Comparison of ENCODE assay signal across 21 mouse cellular contexts in the genomic region with DNA sequence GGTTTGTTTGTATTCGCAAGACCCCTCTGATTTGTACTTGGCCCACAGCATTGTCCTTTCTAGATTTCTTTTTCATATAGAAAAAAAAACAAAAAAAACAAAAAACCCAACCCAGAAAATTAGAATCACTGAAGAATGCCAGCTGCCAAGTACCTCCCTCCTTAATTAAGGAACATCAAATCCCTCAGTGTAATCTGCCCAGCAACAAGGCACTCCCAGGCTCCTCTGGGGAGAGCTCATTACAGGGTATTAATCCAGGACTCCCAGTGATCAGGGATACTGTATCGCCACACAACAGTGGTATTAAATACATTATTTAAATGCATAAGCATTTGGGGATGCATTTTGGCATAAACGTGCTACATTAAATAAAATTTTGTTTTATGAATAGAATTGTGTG.
DNase-seq lines count a peak whose midpoint lies in the region; ATAC-seq lines count a peak whose summit lies in the region.
"Had no signal": no experiment of that assay in that cellular context is flagged by ENCODE, and none has a peak within 500 bp of the region (broad histone marks: within the 10 kb centered on the region; RNA-seq: fewer than 3 reads in every experiment).

No protein-coding gene starts in this region.

- peaks cover 46% of the 10 kb centered on the region for H3K4me1 ChIP-seq in forebrain, embryonic 12.5 days
- peaks cover 47% of the 10 kb centered on the region for H3K4me1 ChIP-seq in forebrain, embryonic 10.5 days
- H3K4me1 ChIP-seq in neural tube, embryonic 13.5 days (replicated peaks), result peaks cover 27% of the 10 kb centered on the region
- H3K4me1 ChIP-seq in neural tube, embryonic 14.5 days (ENCODE audit: control insufficient read depth, insufficient read depth, low read length), result 0 out of 2 replicates have a peak, but pooled peaks cover 3% of the 10 kb centered on the region

- ATAC-seq in forebrain, embryonic 12.5 days (ENCODE audit: low FRiP score), result peak; percentile 71; the same call in 1 of the 2 replicates
- peak; percentile 82; the same call in 1 of the 2 replicates for ATAC-seq in neural tube, embryonic 13.5 days (ENCODE audit: low read depth)
- ATAC-seq in neural tube, embryonic 14.5 days (ENCODE audit: low read depth), result 0 out of 2 replicates have a peak, but pooled peaks have one; percentile 69
- ATAC-seq: intestine, postnatal 0 days had no signal

- no peaks in the 10 kb centered on the region for H3K27me3 ChIP-seq in forebrain, embryonic 12.5 days
- H3K27me3 ChIP-seq in forebrain, embryonic 10.5 days (ENCODE audit: poor library complexity, severe bottlenecking), result no peaks in the 10 kb centered on the region
- no peaks in the 10 kb centered on the region for H3K27me3 ChIP-seq in neural tube, embryonic 13.5 days
- H3K27me3 ChIP-seq in neural tube, embryonic 14.5 days (ENCODE audit: control insufficient read depth, insufficient read depth, low read length), result no peaks in the 10 kb centered on the region
- H3K27me3 ChIP-seq: heart, embryonic 15.5 days had no signal

- H3K9me3 ChIP-seq in forebrain, embryonic 12.5 days, result no peaks in the 10 kb centered on the region
- no peaks in the 10 kb centered on the region for H3K9me3 ChIP-seq in forebrain, embryonic 10.5 days
- no peaks in the 10 kb centered on the region for H3K9me3 ChIP-seq in neural tube, embryonic 13.5 days
- no peaks in the 10 kb centered on the region for H3K9me3 ChIP-seq in neural tube, embryonic 14.5 days (ENCODE audit: control insufficient read depth, low read length)
- H3K9me3 ChIP-seq: heart, embryonic 15.5 days; limb, embryonic 12.5 days had no signal

- no peak overlapping the region for H3K4me2 ChIP-seq in forebrain, embryonic 12.5 days
- H3K4me2 ChIP-seq in neural tube, embryonic 13.5 days, result no peak overlapping the region
- H3K4me2 ChIP-seq in neural tube, embryonic 14.5 days (ENCODE audit: low read depth, low read length), result no peak overlapping the region
- H3K4me2 ChIP-seq: liver, embryonic 11.5 days had no signal

- DNase-seq in forebrain, embryonic 10.5 days (ENCODE audit: extremely low spot score, low spot score), result no peak
- DNase-seq in neural tube, embryonic 10.5 days (ENCODE audit: extremely low spot score, low spot score), result no peak
- no peak for DNase-seq in left cerebral cortex, adult 11 months (ENCODE audit: low spot score)
- no peak for DNase-seq in gastrocnemius, adult 8-10 months (ENCODE audit: low spot score in 2 of 2)
- DNase-seq: adrenal gland, postnatal 10 days; cerebellum, adult 11 months; cerebellum, adult 9-11 months; heart, postnatal 4 days; kidney, postnatal 25 days; lung, adult 18-20 months; lung, postnatal 14 days; thymus, adult 18-20 months; thymus, postnatal 4 days had no signal

- H3K9ac ChIP-seq in forebrain, embryonic 12.5 days, result no peak overlapping the region
- no peak overlapping the region for H3K9ac ChIP-seq in neural tube, embryonic 13.5 days
- no peak overlapping the region for H3K9ac ChIP-seq in neural tube, embryonic 14.5 days (replicated peaks; ENCODE audit: low read depth, low read length)
- H3K9ac ChIP-seq: heart, embryonic 15.5 days; limb, embryonic 12.5 days had no signal

- H3K4me3 ChIP-seq in forebrain, embryonic 12.5 days (replicated peaks), result no peak overlapping the region
- H3K4me3 ChIP-seq in forebrain, embryonic 10.5 days, result no peak overlapping the region
- H3K4me3 ChIP-seq in neural tube, embryonic 13.5 days, result no peak overlapping the region
- H3K4me3 ChIP-seq in neural tube, embryonic 14.5 days (ENCODE audit: low read depth, low read length), result no peak overlapping the region
- H3K4me3 ChIP-seq: heart, embryonic 15.5 days; layer of hippocampus, adult 2 months; limb, embryonic 12.5 days had no signal

- H3K36me3 ChIP-seq in forebrain, embryonic 12.5 days (replicated peaks), result no peaks in the 10 kb centered on the region
- H3K36me3 ChIP-seq in forebrain, embryonic 10.5 days (replicated peaks), result no peaks in the 10 kb centered on the region
- no peaks in the 10 kb centered on the region for H3K36me3 ChIP-seq in neural tube, embryonic 13.5 days
- H3K36me3 ChIP-seq in neural tube, embryonic 14.5 days (ENCODE audit: control insufficient read depth, insufficient read depth, low read length), result no peaks in the 10 kb centered on the region
- H3K36me3 ChIP-seq: heart, embryonic 15.5 days; limb, embryonic 12.5 days had no signal

- 55% methylated on average over 3 of the region's 3 CpGs for WGBS in forebrain, embryonic 12.5 days
- 80% methylated on average over 3 of the region's 3 CpGs for WGBS in forebrain, embryonic 10.5 days
- 63% methylated on average over 3 of the region's 3 CpGs for WGBS in neural tube, embryonic 13.5 days
- WGBS in neural tube, embryonic 14.5 days, result 66% methylated on average over 3 of the region's 3 CpGs

- no peak overlapping the region for H3K27ac ChIP-seq in forebrain, embryonic 12.5 days
- no peak overlapping the region for H3K27ac ChIP-seq in forebrain, embryonic 10.5 days
- H3K27ac ChIP-seq in neural tube, embryonic 13.5 days (replicated peaks), result no peak overlapping the region
- H3K27ac ChIP-seq in neural tube, embryonic 14.5 days (ENCODE audit: low read depth, low read length), result no peak overlapping the region; the same call in 1 of the 2 replicates
- H3K27ac ChIP-seq: layer of hippocampus, adult 2 months; limb, embryonic 12.5 days had no signal
